Mouse (Mus musculus): ENCODE measurements around the gene Sorl1. TPM values are rescaled to one million over a fixed set of nuclear protein-coding genes. Genes with fewer than 3 reads are reported as not detected.

Sorl1 gene
- polyA plus RNA-seq, 1 experiment from 2014 or later: 1.0 TPM

- Histone ChIP-seq H3K27ac (ENCODE audit: low read length) (no peak overlapping the region), H3K36me3 (ENCODE audit: control insufficient read depth, insufficient read depth) (no peaks in the 10 kb centered on the region), H3K4me1 (ENCODE audit: control insufficient read depth, low read depth, low read length) (no peaks in the 10 kb centered on the region), H3K27me3 (ENCODE audit: control insufficient read depth, insufficient read depth, low read depth, low read length) (no peaks in the 10 kb centered on the region), H3K9ac (ENCODE audit: low read depth, low read length) (no peak overlapping the region), H3K4me2 (ENCODE audit: low read depth, low read length) (no peak overlapping the region), H3K4me3 (ENCODE audit: low read depth, low read length) (no peak overlapping the region), H3K9me3 (replicated peaks; ENCODE audit: control insufficient read depth, low read length) (no peaks in the 10 kb centered on the region)
- WGBS (ENCODE audit: insufficient replicate concordance): 53% methylated on average over 3 of the region's 3 CpGs
- no peak for ATAC-seq (ENCODE audit: low read depth)
These were observed 32.5 kb upstream of the Sorl1 start for GRCm38 (mm10) chr9:42156566-42156965.

GRCm38 (mm10) chr9:42154682-42155081, 30.6 kb upstream of the Sorl1 start:
- H3K27me3 ChIP-seq (ENCODE audit: control insufficient read depth, insufficient read depth, low read depth, low read length): no peaks in the 10 kb centered on the region
- no peak overlapping the region for H3K4me3 ChIP-seq (ENCODE audit: low read depth, low read length)
- H3K4me1 ChIP-seq (ENCODE audit: control insufficient read depth, low read depth, low read length): no peaks in the 10 kb centered on the region
- no peaks in the 10 kb centered on the region for H3K36me3 ChIP-seq (ENCODE audit: control insufficient read depth, insufficient read depth)
- no peaks in the 10 kb centered on the region for H3K9me3 ChIP-seq (replicated peaks; ENCODE audit: control insufficient read depth, low read length)
- H3K27ac ChIP-seq (ENCODE audit: low read length): no peak overlapping the region
- ATAC-seq (ENCODE audit: low read depth): no peak
- 48% methylated on average over 6 of the region's 6 CpGs for WGBS (ENCODE audit: insufficient replicate concordance)
- no peak overlapping the region for H3K9ac ChIP-seq (ENCODE audit: low read depth, low read length)
- no peak overlapping the region for H3K4me2 ChIP-seq (ENCODE audit: low read depth, low read length)

- no peaks in the 10 kb centered on the region for H3K36me3 ChIP-seq (ENCODE audit: control insufficient read depth, insufficient read depth)
- H3K4me3 ChIP-seq (ENCODE audit: low read depth, low read length): no peak overlapping the region
- 74% methylated on average over 6 of the region's 6 CpGs for WGBS (ENCODE audit: insufficient replicate concordance)
- H3K4me1 ChIP-seq (ENCODE audit: control insufficient read depth, low read depth, low read length): no peaks in the 10 kb centered on the region
- H3K4me2 ChIP-seq (ENCODE audit: low read depth, low read length): no peak overlapping the region
- H3K27ac ChIP-seq (ENCODE audit: low read length): no peak overlapping the region
- H3K9ac ChIP-seq (ENCODE audit: low read depth, low read length): no peak overlapping the region
- H3K27me3 ChIP-seq (ENCODE audit: control insufficient read depth, insufficient read depth, low read depth, low read length): no peaks in the 10 kb centered on the region
- no peaks in the 10 kb centered on the region for H3K9me3 ChIP-seq (replicated peaks; ENCODE audit: control insufficient read depth, low read length)
- no peak for ATAC-seq (ENCODE audit: low read depth)
These were observed 24.7 kb upstream of the Sorl1 start for GRCm38 (mm10) chr9:42148816-42149215.

- no peak overlapping the region for H3K4me2 ChIP-seq (ENCODE audit: low read depth, low read length)
- H3K4me3 ChIP-seq (ENCODE audit: low read depth, low read length): no peak overlapping the region
- no peaks in the 10 kb centered on the region for H3K4me1 ChIP-seq (ENCODE audit: control insufficient read depth, low read depth, low read length)
- H3K27me3 ChIP-seq (ENCODE audit: control insufficient read depth, insufficient read depth, low read depth, low read length): no peaks in the 10 kb centered on the region
- H3K9me3 ChIP-seq (replicated peaks; ENCODE audit: control insufficient read depth, low read length): no peaks in the 10 kb centered on the region
- WGBS (ENCODE audit: insufficient replicate concordance): 61% methylated on average over 4 of the region's 4 CpGs
- no peak overlapping the region for H3K9ac ChIP-seq (ENCODE audit: low read depth, low read length)
- no peak for ATAC-seq (ENCODE audit: low read depth)
- no peaks in the 10 kb centered on the region for H3K36me3 ChIP-seq (ENCODE audit: control insufficient read depth, insufficient read depth)
- H3K27ac ChIP-seq (ENCODE audit: low read length): no peak overlapping the region
These were observed 23.9 kb upstream of the Sorl1 start for GRCm38 (mm10) chr9:42148036-42148435.

- Histone ChIP-seq H3K4me3 (ENCODE audit: low read depth, low read length) (no peak overlapping the region), H3K27ac (ENCODE audit: low read length) (no peak overlapping the region), H3K9me3 (replicated peaks; ENCODE audit: control insufficient read depth, low read length) (no peaks in the 10 kb centered on the region), H3K36me3 (ENCODE audit: control insufficient read depth, insufficient read depth) (no peaks in the 10 kb centered on the region), H3K4me1 (ENCODE audit: control insufficient read depth, low read depth, low read length) (no peaks in the 10 kb centered on the region), H3K9ac (ENCODE audit: low read depth, low read length) (no peak overlapping the region), H3K27me3 (ENCODE audit: control insufficient read depth, insufficient read depth, low read depth, low read length) (no peaks in the 10 kb centered on the region), H3K4me2 (ENCODE audit: low read depth, low read length) (no peak overlapping the region)
- 47% methylated on average over 2 of the region's 2 CpGs for WGBS (ENCODE audit: insufficient replicate concordance)
- ATAC-seq (ENCODE audit: low read depth): no peak
These were observed 22.4 kb upstream of the Sorl1 start for GRCm38 (mm10) chr9:42146463-42146862.

- Histone ChIP-seq H3K27me3 (ENCODE audit: control insufficient read depth, insufficient read depth, low read depth, low read length) (no peaks in the 10 kb centered on the region), H3K9ac (ENCODE audit: low read depth, low read length) (no peak overlapping the region), H3K4me1 (ENCODE audit: control insufficient read depth, low read depth, low read length) (peaks cover 3% of the 10 kb centered on the region; the same call in 1 of the 2 replicates), H3K9me3 (replicated peaks; ENCODE audit: control insufficient read depth, low read length) (no peaks in the 10 kb centered on the region), H3K4me2 (ENCODE audit: low read depth, low read length) (no peak overlapping the region), H3K36me3 (ENCODE audit: control insufficient read depth, insufficient read depth) (no peaks in the 10 kb centered on the region), H3K27ac (ENCODE audit: low read length) (no peak overlapping the region), H3K4me3 (ENCODE audit: low read depth, low read length) (no peak overlapping the region)
- no peak for ATAC-seq (ENCODE audit: low read depth)
- 56% methylated on average over 6 of the region's 6 CpGs for WGBS (ENCODE audit: insufficient replicate concordance)
These were observed 17.6 kb upstream of the Sorl1 start for GRCm38 (mm10) chr9:42141549-42142210.

- Histone ChIP-seq H3K27ac (ENCODE audit: low read length) (no peak overlapping the region), H3K4me3 (ENCODE audit: low read depth, low read length) (no peak overlapping the region), H3K4me1 (ENCODE audit: control insufficient read depth, low read depth, low read length) (peaks cover 3% of the 10 kb centered on the region; the same call in 1 of the 2 replicates), H3K4me2 (ENCODE audit: low read depth, low read length) (no peak overlapping the region), H3K9me3 (replicated peaks; ENCODE audit: control insufficient read depth, low read length) (no peaks in the 10 kb centered on the region), H3K36me3 (ENCODE audit: control insufficient read depth, insufficient read depth) (no peaks in the 10 kb centered on the region), H3K27me3 (ENCODE audit: control insufficient read depth, insufficient read depth, low read depth, low read length) (no peaks in the 10 kb centered on the region), H3K9ac (ENCODE audit: low read depth, low read length) (no peak overlapping the region)
- ATAC-seq (ENCODE audit: low read depth): no peak
- 36% methylated on average over 4 of the region's 4 CpGs for WGBS (ENCODE audit: insufficient replicate concordance)
These were observed 14.3 kb upstream of the Sorl1 start for GRCm38 (mm10) chr9:42138248-42138858.

GRCm38 (mm10) chr9:42137578-42137977, 13.5 kb upstream of the Sorl1 start:
- Histone ChIP-seq H3K9ac (ENCODE audit: low read depth, low read length) (no peak overlapping the region), H3K36me3 (ENCODE audit: control insufficient read depth, insufficient read depth) (no peaks in the 10 kb centered on the region), H3K9me3 (replicated peaks; ENCODE audit: control insufficient read depth, low read length) (no peaks in the 10 kb centered on the region), H3K27ac (ENCODE audit: low read length) (no peak overlapping the region), H3K4me3 (ENCODE audit: low read depth, low read length) (no peak overlapping the region), H3K4me1 (ENCODE audit: control insufficient read depth, low read depth, low read length) (peaks cover 3% of the 10 kb centered on the region; the same call in 1 of the 2 replicates), H3K27me3 (ENCODE audit: control insufficient read depth, insufficient read depth, low read depth, low read length) (no peaks in the 10 kb centered on the region), H3K4me2 (ENCODE audit: low read depth, low read length) (no peak overlapping the region)
- ATAC-seq (ENCODE audit: low read depth): no peak
- WGBS (ENCODE audit: insufficient replicate concordance): 47% methylated on average over 5 of the region's 5 CpGs

All from liver, embryonic 16.5 days (tissue).